ENCODE assay signal across 20 mouse cellular contexts in genomic region chr2:181390136-181390870, GRCm38 (mm10). TPM values are rescaled to one million over a fixed set of nuclear protein-coding genes. Genes with fewer than 3 reads are reported as not detected.
A peak's percentile ranks its signal among the peaks of the same experiment; 100 is the strongest.
DNase-seq lines count a peak whose midpoint lies in the region; ATAC-seq lines count a peak whose summit lies in the region.
"Had no signal": no experiment of that assay in that cellular context is flagged by ENCODE, and none has a peak within 500 bp of the region (broad histone marks: within the 10 kb centered on the region; RNA-seq: fewer than 3 reads in every experiment).

No protein-coding gene starts in this region.

- peak; percentile 44 for DNase-seq in adrenal gland, postnatal 14 days
- peak; percentile 69 to 78 for DNase-seq in cerebellum, adult 18-20 months
- peak; percentile 64 to 66 for DNase-seq in cerebellum, postnatal 36 days
- no peak for DNase-seq in thymus, postnatal 0 days (ENCODE audit: low spot score)
- no peak for DNase-seq in embryo, embryonic 9.5 days (ENCODE audit: extremely low spot score)
- DNase-seq: gastrocnemius, postnatal 10 days; heart, adult 18-20 months; kidney, adult 2 months; kidney, postnatal 10 days; layer of hippocampus, postnatal 36 days; thymus, postnatal 4 days had no signal

- 85% methylated on average over 4 of the region's 4 CpGs for WGBS in hindbrain, embryonic 13.5 days
- WGBS in hindbrain, embryonic 12.5 days = 82% methylated on average over 4 of the region's 4 CpGs

- peaks cover 53% of the 10 kb centered on the region for H3K36me3 ChIP-seq in hindbrain, embryonic 13.5 days
- H3K36me3 ChIP-seq in hindbrain, embryonic 12.5 days = peaks cover 52% of the 10 kb centered on the region

- no peak for ATAC-seq in hindbrain, embryonic 13.5 days (ENCODE audit: low FRiP score)
- ATAC-seq in hindbrain, embryonic 12.5 days (ENCODE audit: low FRiP score) = no peak

- no peaks in the 10 kb centered on the region; the same call in 1 of the 2 replicates for H3K4me1 ChIP-seq in hindbrain, embryonic 13.5 days (replicated peaks)
- no peaks in the 10 kb centered on the region for H3K4me1 ChIP-seq in hindbrain, embryonic 12.5 days
- H3K4me1 ChIP-seq: forebrain, embryonic 10.5 days; midbrain, embryonic 10.5 days; neural tube, embryonic 12.5 days had no signal

- peak overlapping the region; percentile 29; the same call in 1 of the 2 replicates for H3K9ac ChIP-seq in hindbrain, embryonic 13.5 days
- no peak overlapping the region for H3K9ac ChIP-seq in hindbrain, embryonic 12.5 days
- H3K9ac ChIP-seq: heart, embryonic 15.5 days; liver, embryonic 14.5 days had no signal

- no peak overlapping the region for H3K4me3 ChIP-seq in hindbrain, embryonic 13.5 days
- no peak overlapping the region for H3K4me3 ChIP-seq in hindbrain, embryonic 12.5 days
- H3K4me3 ChIP-seq: forebrain, embryonic 10.5 days; heart, embryonic 15.5 days; hindbrain, embryonic 10.5 days; midbrain, embryonic 10.5 days; neural tube, embryonic 12.5 days had no signal

- H3K27ac ChIP-seq in hindbrain, embryonic 13.5 days = no peak overlapping the region
- no peak overlapping the region for H3K27ac ChIP-seq in hindbrain, embryonic 12.5 days
- H3K27ac ChIP-seq: forebrain, embryonic 10.5 days; heart, embryonic 15.5 days; hindbrain, embryonic 10.5 days; liver, embryonic 14.5 days; macrophage; midbrain, embryonic 10.5 days; neural tube, embryonic 12.5 days had no signal

- no peaks in the 10 kb centered on the region for H3K27me3 ChIP-seq in hindbrain, embryonic 13.5 days
- no peaks in the 10 kb centered on the region for H3K27me3 ChIP-seq in hindbrain, embryonic 12.5 days
- H3K27me3 ChIP-seq: heart, embryonic 15.5 days; neural tube, embryonic 12.5 days had no signal

- H3K9me3 ChIP-seq in hindbrain, embryonic 13.5 days = no peaks in the 10 kb centered on the region
- H3K9me3 ChIP-seq in hindbrain, embryonic 12.5 days (replicated peaks) = no peaks in the 10 kb centered on the region
- H3K9me3 ChIP-seq: forebrain, embryonic 10.5 days; heart, embryonic 15.5 days; hindbrain, embryonic 10.5 days; midbrain, embryonic 10.5 days; neural tube, embryonic 12.5 days had no signal

- H3K4me2 ChIP-seq in hindbrain, embryonic 13.5 days = no peak overlapping the region
- H3K4me2 ChIP-seq in hindbrain, embryonic 12.5 days (replicated peaks) = no peak overlapping the region
- H3K4me2 ChIP-seq: heart, embryonic 15.5 days; neural tube, embryonic 12.5 days had no signal

RNA-seq across cellular contexts. Expression of gene Lime1, which starts 10.4 kb away (rescaled TPM):
- polyA plus RNA-seq in hindbrain, embryonic 13.5 days (2015; fragmentation: Nextera tagmentation; extraction: Ambion mirVana) = 43.7 and 45.0 TPM in 2 replicates
- polyA plus RNA-seq in hindbrain, embryonic 12.5 days (2016; fragmentation: Nextera tagmentation; extraction: Ambion mirVana) = 37.8 and 41.8 TPM in 2 replicates
- 15.5 and 24.2 TPM in 2 replicates for total RNA-seq in adrenal gland, postnatal 14 days (2021)
- polyA plus RNA-seq in thymus, postnatal 0 days (2015; fragmentation: Nextera tagmentation; extraction: Ambion mirVana) = 35.7 and 40.7 TPM in 2 replicates

RNA-seq across cellular contexts. Expression of gene Arfrp1, which starts 25.1 kb away (rescaled TPM):
- 87.8 and 88.4 TPM in 2 replicates for polyA plus RNA-seq in hindbrain, embryonic 13.5 days (2015; fragmentation: Nextera tagmentation; extraction: Ambion mirVana)
- 68.5 and 76.6 TPM in 2 replicates for polyA plus RNA-seq in hindbrain, embryonic 12.5 days (2016; fragmentation: Nextera tagmentation; extraction: Ambion mirVana)
- total RNA-seq in adrenal gland, postnatal 14 days (2021) = 36.4 and 49.3 TPM in 2 replicates
- polyA plus RNA-seq in thymus, postnatal 0 days (2015; fragmentation: Nextera tagmentation; extraction: Ambion mirVana) = 55.8 and 68.0 TPM in 2 replicates

RNA-seq across cellular contexts. Expression of gene Zgpat, which starts 25.6 kb away (rescaled TPM):
- polyA plus RNA-seq in hindbrain, embryonic 13.5 days (2015; fragmentation: Nextera tagmentation; extraction: Ambion mirVana) = 69.2 and 69.8 TPM in 2 replicates
- 71.7 and 74.7 TPM in 2 replicates for polyA plus RNA-seq in hindbrain, embryonic 12.5 days (2016; fragmentation: Nextera tagmentation; extraction: Ambion mirVana)
- 35.3 and 37.9 TPM in 2 replicates for total RNA-seq in adrenal gland, postnatal 14 days (2021)
- 36.4 and 37.6 TPM in 2 replicates for polyA plus RNA-seq in thymus, postnatal 0 days (2015; fragmentation: Nextera tagmentation; extraction: Ambion mirVana)

Comparison
In these comparisons a context has a peak if more than half of its experiments do, and no peak if none do; other contexts are left out.
1. DNase-seq: peak in adrenal gland, postnatal 14 days (single experiment), cerebellum, adult 18-20 months (2 of 2) and cerebellum, postnatal 36 days (2 of 2); none in thymus, postnatal 0 days (single experiment) and embryo, embryonic 9.5 days (single experiment).